Mouse (Mus musculus) layer of hippocampus, adult 9-10 months (tissue): ENCODE measurements around the gene Olfr1346.
"Not testable (repeated sequence)": the region's sequence is repeated elsewhere in the genome, so short reads cannot be mapped to it uniquely, and the experiment has no call there.

Experiments used
- DNase-seq: peaks from one replicate; pipeline ENCODE4 v3.0.0; 2022; ENCODE audit warnings: low spot score

Gene Olfr1346

DNA sequence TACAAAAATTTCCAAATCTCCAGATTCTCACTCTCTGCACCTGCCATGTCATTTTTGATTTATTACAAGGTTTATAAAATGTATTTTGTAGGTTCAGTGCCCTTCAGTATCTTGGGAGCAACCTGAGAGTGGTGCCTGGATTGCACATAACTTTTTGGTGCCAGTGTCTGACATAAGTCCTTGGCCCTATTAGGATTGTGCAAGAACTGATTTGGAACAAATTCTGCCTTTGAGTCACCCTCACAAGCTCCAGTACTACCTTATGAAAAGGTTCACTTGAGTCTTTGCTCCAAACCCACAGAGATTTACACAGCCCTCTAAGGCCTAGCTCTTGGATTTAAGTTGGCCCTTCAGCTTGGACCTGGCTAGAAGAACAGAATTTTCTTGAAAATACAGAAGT is at the start of gene Olfr1346:
Olfr1346 (plus strand) TSS at position 151 of the 400 bp plus-strand sequence.
- no peak for DNase-seq

GRCm38 (mm10) chr7:6419894-6420293 is 47.0 kb upstream of the Olfr1346 start:
- DNase-seq: no peak

- DNase-seq: no peak
These were observed 37.5 kb upstream of the Olfr1346 start for GRCm38 (mm10) chr7:6429381-6429780.

- DNase-seq: no peak
These were observed 36.6 kb upstream of the Olfr1346 start for GRCm38 (mm10) chr7:6430342-6430741.

- no peak for DNase-seq
These were observed 28.5 kb upstream of the Olfr1346 start, which contains the start of gene Olfr1344 for GRCm38 (mm10) chr7:6438388-6438787. TSS of gene Olfr1344 (plus strand) at chr7:6438688.

DNA sequence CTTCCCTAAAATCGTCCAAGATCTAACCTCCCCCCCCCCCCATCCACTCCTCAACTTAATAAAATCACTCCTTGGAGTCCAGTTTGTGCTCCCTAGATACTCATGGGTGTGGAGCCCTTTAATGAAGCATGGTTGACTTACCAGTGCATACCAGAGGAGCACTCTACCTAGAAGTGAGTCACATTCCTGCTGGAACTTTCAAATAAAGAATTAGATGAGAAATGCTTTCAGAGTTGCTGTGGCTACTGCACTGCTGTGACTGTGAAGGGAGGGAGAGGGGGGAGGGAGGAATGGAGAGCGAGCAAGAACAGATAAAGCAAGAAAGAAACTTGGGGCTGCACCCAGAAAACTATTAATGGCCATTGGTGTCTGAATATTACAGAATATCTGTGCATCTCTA is 25.7 kb upstream of the Olfr1346 start:
- DNase-seq: no peak

DNA sequence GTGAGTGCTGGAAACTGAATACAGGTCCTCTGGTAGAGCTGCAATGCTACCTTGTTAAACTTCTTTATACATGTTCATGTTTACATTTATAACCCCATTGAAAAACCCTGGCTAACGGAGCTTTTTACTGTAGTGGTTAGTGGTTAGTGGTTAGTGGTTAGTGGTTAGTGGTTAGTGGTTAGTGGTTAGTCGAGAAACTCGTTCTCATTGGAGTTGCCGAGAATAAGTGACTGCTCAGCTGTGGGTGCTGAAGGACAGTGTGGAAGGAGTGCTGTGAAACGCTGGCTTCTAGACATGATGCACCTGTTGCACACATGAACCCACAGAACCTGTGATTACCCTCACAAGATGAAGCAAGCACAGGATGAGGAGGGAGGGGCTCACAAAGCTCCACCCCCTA is 19.1 kb upstream of the Olfr1346 start:
- no peak for DNase-seq

- DNase-seq: no peak
These were observed 11.0 kb upstream of the Olfr1346 start, which contains the start of gene Olfr1336 for GRCm38 (mm10) chr7:6455868-6456267. TSS of gene Olfr1336 (plus strand) at chr7:6456168.

DNA sequence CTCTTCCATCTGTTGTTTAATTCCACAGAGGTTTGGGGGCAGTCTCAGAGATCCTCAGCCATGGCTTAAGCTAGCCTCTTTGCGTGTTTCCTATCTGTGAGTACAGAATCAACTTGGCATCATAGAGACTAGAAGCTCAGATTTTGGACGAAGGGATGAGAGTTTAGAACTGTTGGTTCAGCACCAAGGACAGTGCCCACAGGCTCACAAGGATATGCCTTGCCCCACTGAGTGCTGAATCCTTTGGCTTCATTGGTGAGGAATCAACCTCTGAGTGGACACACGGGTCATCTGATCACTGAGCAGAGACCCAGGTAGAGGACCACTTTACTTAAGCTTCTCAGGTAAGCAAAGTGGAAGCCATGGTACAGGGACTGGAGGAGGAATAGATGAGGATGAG is 10.5 kb upstream of the Olfr1346 start:
- no peak for DNase-seq

DNA sequence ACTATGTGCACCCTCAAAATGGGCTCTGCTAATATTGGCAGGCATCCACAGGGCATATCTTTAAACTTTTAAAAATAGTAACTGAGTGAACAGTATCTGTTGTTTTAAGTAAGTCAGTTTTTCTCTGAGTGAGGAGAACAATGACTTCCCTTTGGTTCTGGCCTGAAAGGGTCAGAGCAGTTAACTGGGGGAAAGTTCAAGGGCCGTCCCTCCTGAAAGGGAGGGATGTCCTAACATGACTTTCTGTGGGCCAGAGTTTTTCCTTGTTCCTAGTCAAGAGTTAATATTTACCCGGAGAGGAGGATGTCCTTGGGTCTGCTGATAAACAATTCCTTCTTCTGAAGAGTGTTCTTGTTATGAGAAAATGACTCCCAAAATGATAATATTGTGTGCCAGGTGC is 10.7 kb downstream of the Olfr1346 start:
- not testable (repeated sequence) for DNase-seq

GRCm38 (mm10) chr7:6486841-6487240 is 19.9 kb downstream of the Olfr1346 start, which contains the start of gene Olfr5:
TSS of gene Olfr5 (minus strand) at chr7:6486941.
- DNase-seq: no peak

DNA sequence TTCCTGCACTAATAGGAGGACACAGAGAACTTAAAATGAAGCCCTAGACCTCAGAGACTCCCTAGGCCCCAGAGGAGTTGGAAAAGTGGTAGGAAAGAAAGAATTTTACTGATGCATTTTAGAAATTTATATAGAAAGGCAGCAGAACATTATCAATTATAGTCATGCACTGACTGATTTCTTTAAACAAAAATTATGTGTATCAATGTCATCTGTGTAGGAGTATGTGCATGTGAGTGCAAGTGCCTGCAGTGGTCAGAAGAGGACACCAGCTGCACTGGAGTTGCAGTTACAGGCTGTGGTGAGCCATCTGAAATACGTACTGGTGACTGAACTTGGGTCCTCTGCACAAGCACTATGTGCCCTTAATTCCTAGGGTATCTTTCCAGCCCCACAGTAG is 32.8 kb downstream of the Olfr1346 start, which contains the start of gene Olfr1347:
Olfr1347 (minus strand) TSS at position 101 of the 400 bp plus-strand sequence.
- no peak for DNase-seq

DNA sequence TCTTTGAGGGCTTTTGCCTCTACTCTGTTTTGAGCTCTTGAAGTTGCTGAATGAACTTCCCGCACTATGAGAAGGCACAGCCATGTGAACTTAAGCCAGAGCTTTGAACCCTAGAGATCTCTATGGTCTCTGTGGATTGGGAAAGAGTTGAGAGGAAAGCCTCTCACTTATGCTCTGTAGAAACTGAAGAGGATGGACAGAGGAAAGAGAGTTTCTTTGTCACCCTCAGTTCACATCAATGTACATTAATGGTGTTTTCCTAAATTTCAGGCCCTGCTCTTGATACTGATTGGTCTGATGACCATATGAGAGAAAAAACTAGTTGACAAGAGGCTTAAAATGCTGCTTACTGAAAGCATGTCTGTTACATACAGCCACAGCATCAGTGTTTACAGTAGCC is 41.7 kb downstream of the Olfr1346 start, which contains the start of gene Olfr1348:
Olfr1348 (minus strand) TSS at position 101 of the 400 bp plus-strand sequence.
- DNase-seq: no peak

DNA sequence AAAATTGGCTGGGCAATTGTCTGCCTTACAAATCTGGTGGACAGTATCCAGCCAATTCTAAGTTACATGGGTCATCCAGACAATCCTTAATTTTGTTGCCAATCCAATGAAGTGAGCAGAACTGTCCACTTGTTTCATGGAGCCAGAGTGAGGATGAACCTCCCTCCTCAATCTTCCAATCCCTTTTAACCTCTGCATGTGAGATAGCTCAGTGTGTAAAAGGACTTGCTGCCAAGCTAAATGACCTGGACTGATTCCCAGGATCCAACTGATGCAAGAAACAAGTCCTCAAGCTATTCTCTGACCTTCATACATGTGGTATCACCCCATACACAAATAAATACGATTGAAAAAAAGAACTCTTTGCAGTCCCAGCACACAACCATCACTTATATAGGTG is 54.8 kb downstream of the Olfr1346 start:
- no peak for DNase-seq

DNA sequence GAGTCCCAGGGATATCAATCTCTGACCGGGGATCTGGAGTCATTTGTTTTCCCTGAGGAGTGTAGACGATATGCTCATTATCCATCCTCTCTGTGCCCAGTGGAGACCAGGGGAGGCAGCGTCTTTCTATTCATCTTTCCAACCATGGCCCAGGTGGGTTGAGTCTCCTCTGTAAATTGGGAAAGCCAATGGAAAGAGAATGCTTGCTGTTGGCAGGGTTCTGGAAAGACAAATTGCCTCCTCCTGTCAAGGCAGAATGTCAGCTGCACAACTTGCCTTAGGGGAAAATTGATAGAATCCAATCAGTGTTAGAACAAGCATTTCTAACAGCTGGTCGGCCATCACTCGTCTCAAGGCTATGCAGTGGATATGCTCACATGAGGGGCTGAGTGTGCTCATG is 55.9 kb downstream of the Olfr1346 start, which contains the start of gene Olfr1349:
Olfr1349 (minus strand) TSS at position 101 of the 400 bp plus-strand sequence.
- no peak for DNase-seq

GRCm38 (mm10) chr7:6525001-6525400 is 58.1 kb downstream of the Olfr1346 start:
- no peak for DNase-seq

DNA sequence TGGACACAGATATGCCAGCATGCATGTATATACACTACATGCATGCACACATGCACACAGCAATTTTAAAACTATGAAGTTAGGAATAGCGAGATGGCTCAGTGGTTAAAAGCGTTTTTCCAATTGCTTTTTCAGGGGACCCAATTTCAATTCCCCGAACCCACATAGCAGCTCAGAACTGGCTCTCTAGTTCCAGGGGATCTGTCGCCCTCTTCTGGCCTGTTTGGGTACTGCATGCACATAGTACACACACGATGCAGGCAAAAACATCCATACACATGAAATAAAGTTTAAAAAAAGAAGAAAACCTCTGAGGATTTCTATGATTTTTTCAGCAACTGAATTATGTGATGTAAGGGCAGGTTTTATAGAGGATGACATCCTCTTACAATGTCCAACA is 59.2 kb downstream of the Olfr1346 start:
- DNase-seq: no peak
